Mouse (Mus musculus) midbrain, embryonic 14.5 days (tissue): ENCODE data around the gene Itsn1. TPM values are rescaled to one million over a fixed set of nuclear protein-coding genes. Genes with fewer than 3 reads are reported as not detected.

ENCODE experiments used
- ATAC-seq: fragments of 200-750 bp; cut with Nextera tagmentation; 2 replicates; pipeline ENCODE4 v1.8.0; 2017; ENCODE audit warnings: moderate number of reproducible peaks, moderate library complexity; ENCODE audit not compliant: low FRiP score, low TSS enrichment
- DNase-seq: peaks from one replicate; pipeline ENCODE4 v3.0.0-alpha.2; 2015
- H3K27ac ChIP-seq: fragments of 300-500 bp; sonication (generic); replicated peaks from 2 replicates; pipeline ENCODE4 v1.5.1; 2014; ENCODE audit warnings: mild to moderate bottlenecking, low read depth, low read length, moderate library complexity
- H3K27me3 ChIP-seq: fragments of 300-500 bp; sonication (generic); 2 replicates; pipeline ENCODE4 v1.6.1; 2014; ENCODE audit warnings: low read length, control low read depth, mixed read lengths; ENCODE audit not compliant: control insufficient read depth, insufficient read depth
- H3K36me3 ChIP-seq: fragments of 300-500 bp; sonication (generic); 2 replicates; pipeline ENCODE4 v1.6.1; 2014; ENCODE audit warnings: low read length, control low read depth; ENCODE audit not compliant: control insufficient read depth, insufficient read depth
- H3K4me1 ChIP-seq: fragments of 300-500 bp; sonication (generic); 2 replicates; pipeline ENCODE4 v1.6.1; 2014; ENCODE audit warnings: mild to moderate bottlenecking, antibody characterized with exemption, low read length, control low read depth; ENCODE audit not compliant: control insufficient read depth, insufficient read depth
- H3K4me2 ChIP-seq: fragments of 300-500 bp; sonication (generic); 2 replicates; pipeline ENCODE4 v1.6.1; 2014; ENCODE audit warnings: mild to moderate bottlenecking, low read length, moderate library complexity
- H3K4me3 ChIP-seq: fragments of 300-500 bp; sonication (generic); replicated peaks from 2 replicates; pipeline ENCODE4 v1.5.1; 2014; ENCODE audit warnings: low read depth, low read length
- H3K9ac ChIP-seq: fragments of 300-500 bp; sonication (generic); replicated peaks from 2 replicates; pipeline ENCODE4 v1.6.1; 2014; ENCODE audit warnings: mild to moderate bottlenecking, low read length, moderate library complexity
- H3K9me3 ChIP-seq: fragments of 300-500 bp; sonication (generic); 2 replicates; pipeline ENCODE4 v1.6.1; 2016; ENCODE audit warnings: low read length, control low read depth, mixed read lengths; ENCODE audit not compliant: control insufficient read depth
- WGBS: fragments of 180-500 bp; shearing (Covaris S2); extraction: QIAGEN DNeasy Blood & Tissue Kit; methylation state at CpG from one replicate; pipeline ENCODE4 v1.1.7; 2014; 5-methylcytosine and 5-hydroxymethylcytosine counted together
- polyA plus RNA-seq: library from polyadenylated mRNA; unstranded; fragments of >200 nt; fragmentation: Nextera tagmentation; extraction: Ambion mirVana; gene quantifications from 2 replicates; pipeline ENCODE4 v1.2.1, GENCODE M21; 2014

Gene Itsn1
- polyA plus RNA-seq, 1 experiment from 2014 or later, result 67.5 TPM

DNA sequence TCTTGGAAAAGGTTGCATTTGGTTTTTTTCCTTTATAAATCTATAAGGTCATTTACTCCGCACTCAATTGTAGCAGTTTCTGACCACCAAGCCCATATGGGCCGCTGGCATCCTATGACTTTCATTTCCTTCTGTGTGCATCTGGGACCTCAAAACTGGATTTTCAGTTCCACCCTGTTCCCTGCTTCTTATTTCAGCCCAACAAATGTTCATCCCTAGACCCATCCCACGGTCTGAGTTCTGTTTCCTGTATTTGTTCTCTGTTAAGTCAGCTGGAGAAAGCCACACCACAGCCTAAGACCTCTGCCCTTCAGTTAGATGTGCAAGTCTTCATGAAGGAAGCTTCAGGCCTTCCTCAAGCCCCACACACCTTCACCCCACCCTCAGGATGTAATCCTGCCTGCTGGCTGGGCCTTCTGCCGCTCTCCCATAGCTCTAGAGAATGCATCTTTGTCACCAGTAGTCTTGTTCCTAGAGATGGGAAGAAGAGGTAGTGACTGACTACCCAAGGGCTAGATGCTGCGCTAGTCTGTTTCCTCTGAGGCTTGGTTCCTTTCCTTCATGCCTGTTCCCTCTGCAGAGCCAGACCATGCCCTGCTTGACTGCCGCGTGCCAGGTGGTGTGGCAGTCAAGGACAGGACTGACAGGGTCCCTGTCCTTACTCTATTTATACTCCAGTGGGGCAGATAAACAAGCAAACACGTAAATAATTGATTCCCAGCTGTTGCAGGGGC lies 11.3 kb downstream of the Itsn1 start:
- Histone ChIP-seq H3K4me1 (0 out of 2 replicates have a peak, but pooled peaks cover 4% of the 10 kb centered on the region), H3K4me3 (no peak overlapping the region), H3K9ac (no peak overlapping the region), H3K9me3 (no peaks in the 10 kb centered on the region), H3K27ac (no peak overlapping the region), H3K27me3 (no peaks in the 10 kb centered on the region), H3K36me3 (0 out of 2 replicates have a peak, but pooled peaks cover 2% of the 10 kb centered on the region), H3K4me2 (no peak overlapping the region)
- ATAC-seq (no peak), DNase-seq (no peak)
- 66% methylated on average over 8 of the region's 8 CpGs for WGBS

DNA sequence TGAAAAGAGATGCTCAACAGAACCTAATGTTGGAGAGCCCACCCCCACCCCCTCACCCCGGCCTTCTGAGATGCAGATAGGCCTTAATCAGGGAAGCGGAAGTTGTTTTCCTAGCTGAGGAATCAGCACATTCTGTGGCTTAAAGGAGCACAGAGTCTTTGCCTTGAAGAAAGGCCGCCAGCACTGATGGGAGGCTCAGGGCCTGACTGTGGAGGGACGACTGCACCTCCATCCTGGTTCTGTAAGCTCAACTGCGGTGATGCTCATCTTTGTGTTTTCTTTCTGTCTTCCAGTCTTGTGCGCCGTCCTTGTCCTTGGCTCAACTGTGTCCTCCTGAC lies 11.8 kb downstream of the Itsn1 start:
- H3K36me3 ChIP-seq, result 0 out of 2 replicates have a peak, but pooled peaks cover 2% of the 10 kb centered on the region
- WGBS, result 67% methylated on average over 7 of the region's 7 CpGs
- H3K4me3 ChIP-seq, result no peak overlapping the region
- DNase-seq (no peak), ATAC-seq (no peak)
- no peak overlapping the region for H3K9ac ChIP-seq
- no peak overlapping the region for H3K27ac ChIP-seq
- no peak overlapping the region for H3K4me2 ChIP-seq
- 0 out of 2 replicates have a peak, but pooled peaks cover 4% of the 10 kb centered on the region for H3K4me1 ChIP-seq
- no peaks in the 10 kb centered on the region for H3K9me3 ChIP-seq
- H3K27me3 ChIP-seq, result no peaks in the 10 kb centered on the region

DNA sequence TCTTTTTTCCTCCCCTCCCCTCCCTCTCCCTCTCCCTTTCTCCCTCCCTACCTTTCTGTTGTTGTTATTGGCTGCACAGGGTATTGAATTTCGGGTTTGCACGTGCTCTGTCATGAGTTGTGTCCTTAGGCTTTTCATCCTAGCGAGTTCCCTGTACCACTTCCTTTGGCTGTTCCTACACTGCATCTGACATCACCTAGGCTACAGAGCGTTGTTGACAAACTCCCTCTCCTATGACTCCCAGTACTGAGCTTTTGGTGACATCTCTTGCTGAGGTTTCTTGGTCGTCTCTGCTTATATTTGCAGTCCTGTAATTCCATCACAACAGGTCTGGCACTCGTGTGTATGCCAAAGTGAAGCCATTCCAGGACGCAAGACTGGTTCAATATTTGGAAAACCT lies 14.0 kb downstream of the Itsn1 start:
- Histone ChIP-seq H3K27ac (no peak overlapping the region), H3K9ac (no peak overlapping the region), H3K27me3 (no peaks in the 10 kb centered on the region), H3K4me3 (no peak overlapping the region), H3K4me2 (no peak overlapping the region), H3K9me3 (no peaks in the 10 kb centered on the region), H3K4me1 (0 out of 2 replicates have a peak, but pooled peaks cover 4% of the 10 kb centered on the region), H3K36me3 (0 out of 2 replicates have a peak, but pooled peaks cover 2% of the 10 kb centered on the region)
- ATAC-seq (no peak), DNase-seq (no peak)
- 85% methylated on average over 7 of the region's 7 CpGs for WGBS

DNA sequence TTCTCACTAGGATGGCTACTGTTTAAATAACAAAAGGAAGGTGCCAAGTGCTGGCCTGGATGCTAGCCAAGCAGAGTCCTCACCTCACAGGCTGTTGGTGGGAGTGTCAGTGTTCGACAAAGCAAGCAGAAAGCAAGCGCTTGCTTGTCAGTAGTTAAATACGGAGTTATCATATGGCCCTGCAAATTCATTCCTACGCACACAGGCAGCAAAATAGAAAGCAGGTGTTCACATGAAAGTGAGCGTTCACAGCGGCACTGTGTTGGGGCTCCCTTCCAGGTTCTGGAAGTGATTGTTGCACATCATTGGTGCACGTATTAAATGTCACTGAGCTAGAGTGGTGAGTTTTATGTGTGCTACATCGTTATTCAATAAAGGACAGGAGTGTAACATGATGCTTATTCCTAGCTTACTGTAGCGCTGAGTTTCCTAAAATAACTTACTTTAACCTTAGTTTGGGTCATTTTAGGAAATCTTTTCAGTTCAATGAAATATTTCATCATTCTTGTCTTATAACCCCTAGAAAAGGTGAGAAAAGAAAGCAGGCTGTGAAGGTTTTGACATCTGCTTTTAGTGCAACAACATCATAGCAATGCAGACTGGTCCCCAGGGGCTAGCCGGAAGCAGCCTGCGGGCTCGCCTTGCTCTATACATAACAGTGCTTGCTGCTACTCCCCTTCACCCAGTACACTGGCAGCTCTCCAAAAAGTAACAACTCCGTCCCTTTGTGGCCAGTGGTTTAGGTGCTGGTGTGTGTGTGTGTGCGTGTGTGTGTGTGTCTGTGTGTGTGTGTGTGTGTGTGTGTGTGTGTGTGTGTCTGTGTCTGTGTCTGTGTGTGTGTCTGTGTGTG lies 17.2 kb downstream of the Itsn1 start:
- ATAC-seq, result no peak
- no peaks in the 10 kb centered on the region for H3K9me3 ChIP-seq
- no peak overlapping the region for H3K27ac ChIP-seq
- peak; percentile 50 for DNase-seq
- no peak overlapping the region for H3K4me2 ChIP-seq
- H3K4me1 ChIP-seq, result no peaks in the 10 kb centered on the region
- no peak overlapping the region for H3K9ac ChIP-seq
- H3K27me3 ChIP-seq, result no peaks in the 10 kb centered on the region
- H3K36me3 ChIP-seq, result 0 out of 2 replicates have a peak, but pooled peaks cover 2% of the 10 kb centered on the region
- 78% methylated on average over 14 of the region's 14 CpGs for WGBS
- H3K4me3 ChIP-seq, result no peak overlapping the region

DNA sequence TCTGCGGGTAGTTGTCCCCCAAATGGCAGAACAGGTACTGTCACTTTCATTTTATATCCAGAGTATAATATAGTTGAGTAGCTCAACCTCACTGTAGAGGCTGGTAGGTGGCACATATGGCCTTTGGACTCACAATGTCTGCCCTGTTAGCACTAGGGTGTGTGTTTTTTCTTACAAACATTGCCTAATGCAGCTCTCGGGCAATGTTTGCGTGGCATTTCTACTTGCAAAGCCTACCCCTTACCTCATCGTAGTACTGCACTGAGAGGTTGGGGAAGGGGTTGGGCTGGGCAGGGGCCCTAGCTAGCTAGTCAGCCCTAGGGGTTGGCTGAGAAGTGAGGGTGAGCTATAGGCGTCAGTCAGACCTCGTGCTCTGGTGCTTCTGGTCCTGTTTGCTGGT lies 18.5 kb downstream of the Itsn1 start:
- no peaks in the 10 kb centered on the region for H3K27me3 ChIP-seq
- no peaks in the 10 kb centered on the region for H3K9me3 ChIP-seq
- no peaks in the 10 kb centered on the region for H3K4me1 ChIP-seq
- 0 out of 2 replicates have a peak, but pooled peaks cover 2% of the 10 kb centered on the region for H3K36me3 ChIP-seq
- DNase-seq, result no peak
- 89% methylated on average over 6 of the region's 6 CpGs for WGBS
- no peak overlapping the region for H3K4me3 ChIP-seq
- no peak for ATAC-seq
- H3K9ac ChIP-seq, result no peak overlapping the region
- no peak overlapping the region for H3K27ac ChIP-seq
- no peak overlapping the region for H3K4me2 ChIP-seq

DNA sequence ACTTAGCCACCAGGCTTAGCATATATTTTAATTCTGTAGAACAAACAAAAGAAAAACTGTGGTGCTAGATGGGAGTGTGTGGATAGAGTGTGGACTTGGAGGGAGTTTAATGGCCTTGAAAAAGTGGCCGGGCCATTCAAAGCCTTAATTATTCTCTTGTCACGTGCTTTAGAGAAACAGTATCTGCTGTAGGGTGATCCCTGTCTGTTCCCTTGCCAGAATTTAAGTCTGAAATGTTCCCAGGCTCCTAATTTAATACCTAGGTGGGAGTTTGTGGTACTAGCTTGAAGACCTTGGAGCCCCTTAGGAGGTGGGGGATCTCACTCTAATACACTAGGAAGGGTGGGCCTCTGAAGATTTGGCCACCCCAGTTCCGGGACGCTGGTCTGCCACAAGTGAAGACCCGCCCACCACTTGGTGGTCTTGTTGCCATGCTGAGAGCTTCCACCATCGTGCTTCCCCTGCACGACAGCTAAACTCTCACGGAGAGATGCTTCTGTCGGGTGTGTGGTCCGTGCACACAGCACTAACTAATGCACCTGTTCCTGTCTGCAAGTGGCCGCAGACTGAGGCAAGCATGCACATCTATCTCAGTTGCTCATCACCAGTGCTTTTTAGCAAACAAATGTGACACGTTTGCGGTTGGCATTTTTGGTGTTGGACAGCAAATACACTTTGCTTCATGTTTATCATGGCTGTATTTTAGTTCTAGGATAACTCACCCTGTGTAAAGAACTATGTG lies 22.7 kb downstream of the Itsn1 start:
- no peak overlapping the region for H3K4me3 ChIP-seq
- H3K9me3 ChIP-seq, result no peaks in the 10 kb centered on the region
- no peak overlapping the region for H3K4me2 ChIP-seq
- H3K27me3 ChIP-seq, result no peaks in the 10 kb centered on the region
- 65% methylated on average over 13 of the region's 13 CpGs for WGBS
- H3K9ac ChIP-seq, result no peak overlapping the region
- H3K27ac ChIP-seq, result no peak overlapping the region
- DNase-seq (no peak), ATAC-seq (no peak)
- no peaks in the 10 kb centered on the region for H3K4me1 ChIP-seq
- no peaks in the 10 kb centered on the region for H3K36me3 ChIP-seq

DNA sequence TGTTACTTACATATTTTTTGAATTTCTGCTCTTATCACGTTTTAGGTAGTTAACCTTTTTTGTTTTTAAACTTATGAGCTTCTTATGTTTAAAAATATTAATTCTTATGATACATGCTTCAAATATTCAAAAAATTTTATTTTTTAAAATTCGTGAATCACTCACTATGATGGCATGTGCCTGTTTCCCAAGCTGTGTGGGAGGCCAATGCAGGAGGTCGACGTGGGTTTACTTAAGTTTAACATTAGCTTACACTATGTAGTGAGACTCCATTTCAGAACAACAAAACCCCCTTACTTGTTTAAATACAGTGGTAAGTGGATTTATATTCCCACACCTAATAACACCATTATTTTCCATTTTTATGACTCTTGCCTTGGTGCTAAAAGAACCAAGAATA lies 24.5 kb downstream of the Itsn1 start:
- H3K4me1 ChIP-seq, result no peaks in the 10 kb centered on the region
- no peak for ATAC-seq
- H3K36me3 ChIP-seq, result no peaks in the 10 kb centered on the region
- H3K9ac ChIP-seq, result no peak overlapping the region
- WGBS, result 88% methylated on average over 4 of the region's 4 CpGs
- no peak overlapping the region for H3K4me3 ChIP-seq
- H3K27me3 ChIP-seq, result no peaks in the 10 kb centered on the region
- no peak overlapping the region for H3K27ac ChIP-seq
- no peak overlapping the region for H3K4me2 ChIP-seq
- no peaks in the 10 kb centered on the region for H3K9me3 ChIP-seq
- DNase-seq, result no peak

DNA sequence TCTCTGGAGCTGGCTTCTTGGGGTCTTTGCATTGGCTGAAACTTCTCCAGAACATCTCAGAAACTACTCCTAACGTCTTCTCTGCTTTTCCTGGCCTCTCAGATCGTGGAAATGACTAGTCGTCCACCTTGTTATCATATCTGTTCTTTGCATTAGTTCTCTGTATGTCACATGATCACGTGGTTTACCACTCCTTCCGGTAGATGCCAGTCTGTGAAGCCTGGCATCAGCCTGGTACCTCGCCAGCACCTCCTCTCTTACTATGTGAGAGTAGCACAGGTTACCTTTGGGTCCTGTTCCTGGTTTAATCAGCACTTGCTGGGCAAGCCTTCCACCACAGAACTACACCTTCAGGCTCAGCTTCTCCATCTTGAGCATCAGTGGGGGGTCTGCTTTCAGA lies 25.9 kb downstream of the Itsn1 start:
- Histone ChIP-seq H3K4me3 (no peak overlapping the region), H3K9ac (no peak overlapping the region), H3K27ac (no peak overlapping the region), H3K27me3 (no peaks in the 10 kb centered on the region), H3K9me3 (no peaks in the 10 kb centered on the region), H3K36me3 (no peaks in the 10 kb centered on the region), H3K4me1 (no peaks in the 10 kb centered on the region), H3K4me2 (no peak overlapping the region)
- DNase-seq (no peak), ATAC-seq (no peak)
- 94% methylated on average over 6 of the region's 6 CpGs for WGBS
